ENCODE assay signal across 14 mouse cellular contexts in the genomic region with DNA sequence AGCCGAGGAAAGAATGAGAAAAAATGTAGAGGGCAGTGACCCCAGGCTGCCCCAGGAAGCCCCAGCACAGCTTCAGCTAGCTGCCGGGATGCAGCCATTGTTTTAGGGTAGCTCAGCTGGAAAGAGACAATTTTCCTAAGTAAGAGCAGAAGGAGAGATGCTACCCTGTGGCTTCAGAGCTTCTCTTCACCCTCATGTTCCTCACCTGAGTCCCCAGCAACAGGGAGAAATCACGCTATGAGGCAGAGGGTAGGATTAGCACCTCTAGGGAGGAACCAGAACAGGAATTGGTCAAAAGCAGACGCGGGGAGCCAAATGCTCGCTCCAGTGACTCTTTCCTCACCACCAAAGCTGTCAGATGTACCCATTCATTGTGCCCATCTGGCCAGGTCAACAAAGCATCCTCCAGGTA.
"Had no signal": no experiment of that assay in that cellular context is flagged by ENCODE, and none has a peak within 500 bp of the region (broad histone marks: within the 10 kb centered on the region; RNA-seq: fewer than 3 reads in every experiment).

No protein-coding gene starts in this region.

- DNase-seq: kidney, postnatal 10 days; kidney, postnatal 4 days; lung, adult 18-20 months; retina, postnatal 1 day; right cerebral cortex, postnatal 14 days; thymus, adult 2 months; thymus, postnatal 25 days had no signal

- ATAC-seq: midbrain, embryonic 16.5 days had no signal

- H3K27ac ChIP-seq: layer of hippocampus, adult 2 months; limb, embryonic 13.5 days; liver, embryonic 14.5 days; midbrain, embryonic 10.5 days; neural tube, embryonic 13.5 days; stomach, embryonic 15.5 days had no signal

- H3K4me3 ChIP-seq: layer of hippocampus, adult 2 months; limb, embryonic 13.5 days; midbrain, embryonic 10.5 days; neural tube, embryonic 13.5 days; stomach, embryonic 15.5 days had no signal

- H3K27me3 ChIP-seq: limb, embryonic 13.5 days; neural tube, embryonic 13.5 days; stomach, embryonic 15.5 days had no signal
